Mouse (Mus musculus) c-Kit-positive CD71-negative TER-119-negative erythroid progenitor cells, embryonic 14.5 days (primary cell): ENCODE data around the gene Abhd6.

Experiments used
- DNase-seq: peaks from one replicate; pipeline ENCODE4 v3.0.0-alpha.2; 2013; ENCODE audit warnings: low read depth

Gene Abhd6

DNA sequence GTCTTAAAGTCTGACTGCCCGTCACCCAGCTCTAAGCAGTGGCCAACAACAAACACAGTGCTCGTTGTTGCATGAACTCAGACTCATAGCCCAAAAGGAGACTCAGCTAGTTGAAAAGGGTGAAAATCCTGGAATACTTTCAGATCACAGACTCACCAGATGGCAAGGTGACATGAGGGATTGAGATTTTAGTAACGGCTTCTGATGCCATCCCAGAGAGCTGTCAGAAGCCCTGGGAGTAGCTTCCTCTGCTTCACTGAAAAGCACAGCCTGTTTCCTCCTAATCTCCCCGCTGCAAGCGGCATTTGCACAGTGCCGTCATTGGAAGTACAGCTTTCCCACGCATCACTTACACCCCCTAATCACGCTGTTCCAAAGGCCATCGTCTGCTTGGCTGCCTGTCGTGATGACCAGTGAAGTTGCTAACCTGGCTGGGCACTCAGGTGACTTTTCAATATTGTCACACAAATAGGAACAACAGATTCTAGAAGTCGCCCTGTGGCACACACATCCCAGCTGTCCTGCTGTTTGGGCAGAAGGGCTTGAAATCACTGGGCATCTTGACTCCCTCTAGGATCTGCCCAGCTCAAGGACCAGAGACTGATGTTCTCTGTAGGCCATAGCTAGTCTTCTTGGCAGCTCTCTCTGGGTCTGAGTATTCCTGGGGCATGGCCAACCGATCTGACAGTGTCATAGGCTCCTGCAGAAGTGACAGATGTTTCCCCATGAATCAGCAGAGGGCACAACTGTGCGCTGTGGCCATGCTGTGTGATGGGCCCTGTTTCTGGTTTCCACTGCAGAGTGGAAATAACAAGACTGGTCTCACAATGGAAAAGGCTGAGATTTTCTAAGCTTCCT is 29.6 kb downstream of the Abhd6 start:
- DNase-seq = no peak

DNA sequence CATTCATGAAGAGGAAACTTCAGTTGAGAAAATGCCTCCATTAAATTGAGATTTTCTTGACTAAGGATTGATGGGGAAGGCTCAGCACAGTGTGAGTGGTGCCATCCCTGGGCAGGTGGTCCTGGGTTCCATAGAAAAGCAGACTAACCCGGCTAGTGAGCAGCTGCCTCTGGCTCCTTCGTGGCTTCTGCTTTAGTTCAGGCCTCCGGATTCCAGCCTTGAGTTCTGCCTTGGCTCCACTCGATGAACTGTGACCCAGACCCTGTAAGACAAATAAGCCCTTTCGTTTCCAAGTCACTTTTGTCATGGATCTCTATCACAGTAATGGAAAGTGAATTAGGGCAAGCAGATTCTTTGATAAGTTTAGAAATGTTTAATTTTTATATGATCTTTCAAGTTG is 31.9 kb downstream of the Abhd6 start:
- DNase-seq = no peak

DNA sequence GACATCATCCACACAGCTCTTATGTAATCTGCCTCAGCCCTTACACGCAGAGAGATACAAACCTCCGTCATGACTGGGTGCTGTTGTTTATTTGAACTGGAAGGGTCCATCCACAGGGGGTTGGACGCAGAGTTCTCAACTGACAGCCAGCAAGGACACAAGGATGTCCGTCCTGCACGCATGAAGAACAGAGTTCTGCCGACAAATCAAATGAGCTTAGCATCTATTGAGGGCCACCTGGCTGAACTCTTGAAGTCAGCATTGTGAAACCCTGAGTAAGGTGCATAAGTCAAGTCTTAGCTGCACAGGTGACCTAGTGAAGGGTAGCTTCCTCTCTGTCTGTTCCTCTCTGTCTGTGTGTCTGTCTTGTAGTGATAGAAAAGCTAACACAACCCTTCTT is 33.2 kb downstream of the Abhd6 start:
- no peak for DNase-seq

DNA sequence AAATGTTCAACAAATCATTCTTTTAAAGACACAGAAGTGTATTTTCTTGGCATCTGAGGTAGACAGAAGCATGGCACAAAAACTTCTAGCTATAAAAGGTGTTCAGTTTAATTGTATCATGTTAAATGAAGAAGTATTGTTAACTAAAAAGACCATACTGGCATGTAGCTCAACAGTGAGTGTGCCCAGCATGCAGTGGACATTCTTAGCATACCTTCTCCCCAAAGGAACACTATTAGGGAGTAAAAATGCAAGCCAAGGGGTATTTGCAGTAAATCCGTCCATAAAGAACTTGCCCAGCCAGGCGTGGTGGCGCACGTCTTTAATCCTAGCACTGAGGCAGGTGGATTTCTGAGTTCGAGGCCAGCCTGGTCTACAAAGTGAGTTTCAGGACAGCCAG is 33.7 kb downstream of the Abhd6 start:
- DNase-seq = no peak

DNA sequence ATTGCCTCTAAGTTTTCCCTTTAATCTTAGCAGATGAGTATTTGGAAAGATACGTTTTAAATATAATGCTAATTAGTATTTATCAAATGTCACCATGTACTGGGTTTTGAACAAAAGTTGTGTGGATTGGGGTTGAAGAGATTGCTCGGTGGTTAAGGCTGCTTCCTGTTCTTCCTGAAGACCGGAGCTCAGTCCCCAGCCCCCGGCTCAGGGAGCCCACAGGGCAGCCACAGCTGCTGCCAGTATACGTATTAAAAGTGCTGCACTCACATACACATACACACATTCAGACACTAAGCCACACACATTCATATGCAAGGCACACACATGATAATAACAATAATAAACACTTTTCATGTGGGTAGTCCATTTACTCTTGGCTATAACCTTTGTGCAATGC is 35.4 kb downstream of the Abhd6 start:
- DNase-seq = no peak

DNA sequence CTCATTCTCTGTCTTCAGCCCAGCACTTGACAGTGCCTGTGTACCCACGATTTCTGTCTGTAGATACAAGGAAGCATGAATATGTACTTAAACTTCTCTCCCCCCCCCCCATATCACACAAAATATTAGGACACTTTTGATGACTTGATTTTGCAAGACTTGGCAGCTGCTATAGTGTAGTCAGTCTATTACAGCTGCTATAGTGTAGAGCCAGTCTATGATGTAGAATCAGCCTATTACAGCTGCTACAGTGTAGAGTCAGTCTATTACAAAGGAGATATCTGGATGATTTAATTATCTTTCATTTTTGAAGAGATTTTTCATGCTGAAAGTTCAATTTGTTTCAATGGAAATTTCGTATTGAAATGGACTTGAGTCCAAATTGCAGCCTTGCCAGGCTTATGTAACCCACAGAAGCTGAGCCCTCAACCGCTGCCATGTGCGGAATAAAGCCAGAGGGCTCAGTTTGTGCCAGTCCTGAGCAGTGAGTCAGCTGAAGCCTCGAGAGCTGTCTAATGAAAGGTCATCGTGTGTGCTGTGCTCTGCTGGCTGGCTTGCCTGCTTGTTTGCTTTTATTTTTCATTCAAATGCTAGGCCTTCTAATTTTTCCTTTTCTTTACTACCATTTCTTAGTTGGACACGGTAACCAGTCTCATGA is 36.2 kb downstream of the Abhd6 start:
- DNase-seq = no peak

DNA sequence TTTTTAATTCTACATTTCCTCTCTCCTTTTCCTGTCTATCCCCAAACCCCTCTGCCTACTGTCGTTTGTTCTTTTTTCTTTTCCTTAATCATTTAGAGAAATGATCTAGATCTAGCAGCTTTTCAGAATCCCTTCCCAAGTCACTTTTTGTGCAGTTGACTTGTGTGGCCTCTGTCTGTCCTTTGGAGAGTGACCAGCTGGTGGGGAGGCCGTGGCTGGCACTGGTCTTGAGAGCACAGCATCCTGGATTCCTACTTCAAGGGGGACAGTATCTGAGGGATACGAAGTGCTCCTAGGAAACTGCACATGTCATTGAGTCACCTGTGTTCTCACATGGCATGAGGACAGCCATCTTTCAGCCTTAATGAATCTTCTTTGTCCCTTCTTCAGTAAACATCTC is 37.5 kb downstream of the Abhd6 start:
- DNase-seq = no peak

DNA sequence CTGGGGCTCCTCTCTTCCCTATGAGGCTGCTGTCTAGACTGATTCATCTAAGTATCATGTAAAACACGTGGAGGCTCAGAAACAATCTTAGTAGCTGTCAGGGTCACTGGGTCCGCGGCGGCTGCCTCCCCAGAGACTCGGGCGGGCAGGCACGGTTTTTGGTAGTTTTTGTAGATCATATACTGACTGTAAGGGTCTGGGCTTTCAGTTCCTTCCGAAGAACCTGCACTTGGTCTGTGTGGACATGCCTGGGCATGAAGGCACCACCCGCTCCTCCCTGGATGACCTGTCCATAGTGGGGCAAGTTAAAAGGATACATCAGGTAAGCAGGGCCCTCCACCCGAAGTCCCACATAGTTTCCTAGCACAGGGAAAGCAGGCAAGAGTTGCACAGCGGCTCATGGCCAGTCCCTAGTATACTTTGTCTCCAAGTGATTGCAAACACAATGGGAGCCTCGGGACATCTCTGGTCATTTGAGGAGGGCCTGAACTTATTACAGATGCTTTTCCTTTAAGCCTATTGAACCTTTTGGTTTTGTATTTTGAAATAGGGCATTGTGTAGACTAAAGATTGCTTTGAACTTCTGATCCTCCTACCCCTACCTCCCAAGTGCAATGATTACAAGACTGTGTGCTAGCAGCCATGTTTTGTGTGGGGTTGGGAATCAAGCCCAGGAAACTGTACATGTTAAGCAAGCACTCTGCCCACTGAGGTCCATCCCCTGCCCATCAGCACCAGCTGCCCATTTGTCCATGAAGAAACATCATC is 38.4 kb downstream of the Abhd6 start:
- DNase-seq = no peak

DNA sequence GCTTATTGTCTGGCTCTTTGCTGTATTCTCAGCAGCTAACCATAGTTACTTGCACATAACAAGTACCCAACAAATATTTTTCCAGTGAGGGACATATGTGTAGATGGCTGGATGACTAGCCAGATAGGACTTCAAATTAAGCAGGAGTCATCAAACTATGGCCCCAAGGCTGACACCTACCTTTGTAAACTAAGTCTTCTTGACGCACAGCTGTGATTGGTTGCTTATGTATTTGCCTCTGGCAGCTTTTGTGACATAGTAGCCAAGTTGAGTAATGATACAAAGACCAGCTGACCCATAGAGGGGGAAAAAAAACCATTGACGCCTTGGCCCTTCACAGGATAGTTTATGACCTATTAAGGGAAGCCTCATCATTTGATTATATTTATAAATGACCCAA is 39.4 kb downstream of the Abhd6 start:
- no peak for DNase-seq

DNA sequence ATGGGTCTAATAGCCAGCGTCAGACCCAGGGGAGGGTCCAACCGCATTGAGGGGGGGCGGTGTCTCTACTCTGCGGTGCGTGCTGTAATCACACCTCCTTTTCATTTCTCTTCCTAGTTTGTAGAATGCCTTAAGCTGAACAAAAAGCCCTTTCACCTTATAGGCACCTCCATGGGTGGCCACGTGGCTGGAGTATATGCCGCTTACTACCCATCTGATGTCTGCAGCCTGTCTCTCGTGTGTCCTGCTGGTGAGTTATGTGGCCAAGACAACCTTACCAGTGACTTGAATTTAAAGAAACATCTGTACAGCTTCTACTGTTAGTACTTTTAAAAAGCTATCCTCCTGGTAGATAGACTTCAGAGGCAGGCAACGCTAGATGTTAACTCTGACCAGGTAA is 39.9 kb downstream of the Abhd6 start:
- no peak for DNase-seq

DNA sequence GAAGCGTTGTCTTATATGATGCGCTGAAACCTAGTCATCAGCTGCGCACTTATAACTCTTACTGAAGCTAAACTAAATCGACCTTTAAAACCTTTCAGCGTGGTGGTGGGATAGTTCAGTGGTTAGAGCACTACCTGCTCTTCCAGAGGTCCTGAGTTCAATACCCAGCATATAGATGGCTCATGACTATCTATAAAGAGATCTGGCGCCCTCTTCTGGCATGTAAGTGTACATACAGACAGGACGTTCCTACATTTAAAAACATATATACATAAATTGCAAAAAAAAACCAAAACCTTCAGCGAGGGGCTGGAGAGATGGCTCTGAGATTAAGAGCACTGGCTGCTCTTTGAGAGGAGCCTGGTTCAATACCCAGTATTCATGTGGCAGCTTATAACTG is 41.6 kb downstream of the Abhd6 start:
- DNase-seq = peak; percentile 47

DNA sequence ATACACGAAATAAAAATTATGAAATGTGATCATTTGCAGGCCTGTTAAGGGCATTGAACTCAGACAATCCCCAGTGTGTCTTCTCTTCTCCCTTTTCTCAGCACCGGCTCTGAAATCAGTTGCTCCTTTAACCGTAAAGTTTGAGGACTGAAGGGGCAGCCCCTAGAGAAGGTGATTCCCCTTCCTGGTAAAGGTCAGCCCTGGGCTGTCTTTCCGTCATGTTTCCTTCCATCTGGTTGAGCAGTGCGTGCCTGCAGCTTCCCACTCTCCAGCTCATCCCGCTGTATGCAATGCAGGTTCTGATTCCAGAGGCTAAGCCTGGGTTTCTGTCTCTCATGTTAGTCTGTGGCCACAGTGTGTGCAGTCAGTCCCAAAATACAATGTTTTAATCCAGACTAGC is 42.1 kb downstream of the Abhd6 start:
- no peak for DNase-seq

DNA sequence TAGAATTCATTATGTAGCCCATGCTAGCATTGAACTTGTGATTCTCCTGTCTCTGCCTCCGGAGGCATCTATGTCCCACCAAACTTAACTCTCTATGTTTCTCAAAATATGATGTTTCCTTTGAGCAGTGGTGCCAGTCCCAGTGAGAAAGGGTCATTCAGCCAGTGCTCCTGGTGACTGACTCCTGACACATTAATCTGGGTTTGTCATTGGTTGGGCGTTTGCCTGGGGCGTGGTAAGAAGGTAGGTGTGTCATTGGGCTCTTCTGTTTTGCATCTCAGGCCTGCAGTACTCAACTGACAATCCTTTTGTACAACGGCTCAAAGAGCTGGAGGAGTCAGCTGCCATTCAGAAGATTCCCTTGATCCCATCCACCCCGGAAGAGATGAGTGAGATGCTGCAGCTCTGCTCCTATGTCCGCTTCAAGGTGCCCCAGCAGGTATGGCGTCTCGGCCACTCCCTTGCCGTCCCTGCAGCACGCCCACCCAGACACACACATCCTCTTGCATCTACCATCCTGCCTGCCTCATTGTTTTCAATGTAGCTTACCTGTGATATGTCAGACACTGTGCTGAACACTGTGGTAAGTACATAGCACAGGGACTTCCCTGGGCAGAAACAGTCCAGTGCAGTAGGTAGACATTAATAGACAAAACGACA is 42.6 kb downstream of the Abhd6 start:
- DNase-seq = no peak

DNA sequence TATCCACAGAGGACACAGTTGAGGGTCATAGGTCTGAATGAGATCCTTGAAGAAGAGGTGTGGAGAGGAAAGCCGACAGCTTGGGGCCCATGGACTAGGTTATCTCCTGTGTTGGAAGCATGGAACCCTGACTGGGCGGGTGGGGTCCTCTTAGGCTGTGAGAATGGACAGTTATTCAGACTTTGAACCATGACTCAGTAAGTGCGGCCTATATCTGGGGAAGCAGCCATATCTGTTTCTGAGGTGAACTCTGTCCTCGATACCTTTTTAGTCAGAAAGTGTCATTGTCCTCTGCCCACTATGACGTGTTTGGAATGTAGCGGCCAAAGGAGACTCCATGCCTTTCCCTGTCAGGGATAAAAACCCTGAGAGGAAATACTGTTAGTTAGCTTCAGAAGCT is 44.1 kb downstream of the Abhd6 start:
- DNase-seq = no peak

DNA sequence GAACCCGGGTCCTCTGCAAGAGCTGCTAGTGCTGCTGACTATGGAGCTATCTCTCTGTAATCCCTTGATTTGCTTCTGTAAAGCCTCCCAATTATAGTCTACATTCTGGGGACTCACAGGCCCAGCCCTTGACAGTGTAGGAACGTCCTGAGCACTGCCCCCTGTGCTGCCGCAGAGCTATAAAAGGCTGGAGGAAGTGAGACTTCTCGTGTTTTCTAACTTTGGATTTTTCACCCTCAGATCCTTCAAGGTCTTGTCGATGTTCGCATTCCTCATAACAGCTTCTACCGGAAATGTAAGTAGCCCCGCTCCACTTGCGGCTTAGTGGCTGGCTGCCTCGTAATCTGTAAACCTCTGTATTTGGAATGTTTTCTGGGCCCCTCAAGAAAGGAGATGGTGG is 46.6 kb downstream of the Abhd6 start:
- no peak for DNase-seq

DNA sequence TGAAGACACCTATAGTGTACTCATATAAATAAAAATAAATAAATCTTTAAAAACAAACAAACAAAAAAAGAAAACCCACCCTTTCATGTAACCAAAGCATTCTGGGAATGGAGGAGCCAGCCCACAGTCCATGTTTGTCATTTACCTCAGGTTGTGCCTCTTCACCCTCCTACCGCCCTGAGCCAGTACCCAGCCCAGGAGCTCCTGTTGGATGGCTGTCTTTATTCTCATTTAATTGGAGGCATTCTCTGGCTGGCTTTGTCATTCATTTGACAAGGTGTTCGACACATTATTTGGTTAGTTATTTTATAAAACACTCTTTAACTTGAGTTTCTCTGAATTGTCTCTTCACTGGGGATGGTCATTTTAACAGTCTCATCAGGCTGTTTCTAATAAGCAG is 49.2 kb downstream of the Abhd6 start:
- DNase-seq = no peak

DNA sequence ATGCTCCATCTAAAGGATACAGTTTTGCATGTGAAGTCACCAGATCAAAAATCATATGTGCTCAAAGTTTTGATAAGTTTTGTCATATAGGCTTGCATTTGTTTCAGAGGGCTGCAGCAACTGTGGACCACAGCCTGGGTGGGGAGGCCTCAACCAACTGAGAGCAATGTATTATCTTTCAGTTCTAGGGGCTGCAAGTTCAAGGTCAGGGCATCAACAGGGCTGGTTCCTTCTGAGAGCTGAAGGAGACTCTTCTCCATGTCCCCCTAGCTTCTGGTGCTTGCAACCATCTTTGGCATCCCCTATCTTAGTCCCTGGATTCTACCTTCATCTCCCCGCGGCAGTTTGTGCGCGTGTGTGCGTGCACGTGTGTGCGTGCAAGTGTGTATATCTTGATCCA is 50.0 kb downstream of the Abhd6 start:
- DNase-seq = no peak

DNA sequence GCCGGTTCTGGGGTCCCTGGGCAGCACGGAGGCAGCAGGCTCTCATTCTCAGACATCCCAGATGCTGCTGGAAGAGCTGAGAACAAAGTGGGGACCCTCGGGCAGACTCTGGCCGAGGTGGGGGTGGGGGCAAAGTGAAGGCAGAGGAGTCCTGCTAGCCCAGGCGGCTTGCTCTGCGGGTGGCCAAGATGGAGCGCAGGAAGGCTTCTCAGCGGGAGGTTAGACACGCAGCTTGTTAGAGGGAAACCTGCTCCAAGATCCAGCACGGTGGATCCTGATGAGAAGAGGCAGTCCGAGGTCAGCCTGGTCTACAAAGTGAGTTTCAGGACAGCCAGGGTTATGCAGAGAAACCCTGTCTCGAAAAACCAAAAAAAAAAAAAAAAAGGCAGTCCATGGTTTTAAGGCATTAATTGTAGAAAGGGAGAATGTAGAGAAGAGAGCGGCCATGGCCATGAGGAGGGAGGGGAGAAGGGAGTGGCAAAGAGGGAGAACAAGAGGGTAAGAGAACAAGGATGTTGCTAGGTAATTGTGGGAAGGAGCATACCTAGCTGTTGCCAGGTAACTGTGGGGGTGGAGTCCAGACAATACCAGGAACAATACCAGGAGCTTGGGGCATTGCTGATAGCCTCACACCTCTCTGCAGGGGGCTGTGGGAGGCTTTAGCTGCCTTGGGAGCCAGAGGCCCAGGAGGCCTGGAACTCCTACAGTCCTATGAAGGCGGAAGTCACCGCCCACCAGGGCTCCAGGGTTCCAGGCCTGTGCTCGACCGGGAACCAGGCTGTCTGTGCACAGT is 51.8 kb downstream of the Abhd6 start:
- no peak for DNase-seq

DNA sequence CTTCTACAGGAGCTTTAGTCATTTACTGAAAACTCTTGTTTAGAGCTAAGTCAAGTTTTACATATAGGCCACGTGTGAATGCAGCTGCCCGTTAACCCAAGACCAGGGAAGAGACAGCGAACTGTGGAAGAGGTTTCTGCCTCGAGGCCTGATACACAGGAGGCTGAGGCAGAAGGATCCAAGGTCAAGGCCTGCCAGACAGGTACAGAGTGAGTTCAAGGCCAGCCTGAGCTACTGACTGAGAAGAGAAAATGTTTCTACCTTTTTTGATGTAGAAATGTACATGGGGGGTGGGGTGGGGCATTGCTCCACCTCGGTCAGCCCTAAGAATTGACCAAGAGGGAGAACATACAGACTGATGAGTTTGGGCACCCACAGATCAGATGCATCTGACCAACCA is 53.4 kb downstream of the Abhd6 start:
- DNase-seq = no peak

DNA sequence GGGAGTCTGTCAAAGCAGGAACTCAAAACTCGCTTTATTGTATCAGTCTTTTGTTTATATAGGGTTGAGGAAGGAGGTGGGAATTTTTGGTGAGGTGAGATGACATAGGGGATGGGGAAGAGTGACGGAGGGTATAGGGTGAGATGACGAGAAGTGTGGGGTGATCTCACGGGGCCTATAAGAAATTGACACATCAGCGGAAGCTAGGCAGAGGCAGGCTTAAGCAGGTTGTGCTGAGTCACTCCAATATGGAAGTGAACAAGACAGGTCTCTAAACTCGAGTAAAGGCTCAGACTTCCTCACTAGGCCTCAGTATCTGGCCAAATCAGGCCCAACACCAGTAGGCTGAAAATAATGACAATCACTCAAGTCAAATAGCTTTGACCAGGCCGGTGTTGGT is 57.2 kb downstream of the Abhd6 start:
- DNase-seq = no peak

DNA sequence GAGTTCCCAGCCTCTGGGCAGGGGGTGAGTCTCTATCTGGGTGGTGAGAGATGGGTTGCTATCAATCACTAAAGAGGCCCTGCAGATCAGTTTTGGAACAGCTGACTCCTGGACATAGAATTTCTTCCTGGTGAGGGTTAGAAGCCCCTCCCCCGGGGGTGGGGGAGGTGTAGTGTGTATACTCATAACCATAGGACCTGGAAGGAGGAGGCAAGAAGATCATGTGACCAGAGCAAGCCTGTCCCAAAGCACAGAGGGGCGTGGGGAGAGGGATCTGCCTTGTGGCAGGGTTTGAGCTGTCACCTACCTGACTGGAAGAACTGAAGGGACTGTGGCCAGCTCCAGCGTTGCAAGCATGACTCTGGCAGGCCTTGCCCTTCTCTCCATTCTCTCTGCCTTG is 59.4 kb downstream of the Abhd6 start:
- no peak for DNase-seq
